Mouse (Mus musculus) midbrain, postnatal 0 days (tissue): ENCODE measurements at regions not wholly inside any gene's neighbourhood (a gene's known extent, or its start where the extent isn't known, plus 50 kb on each side); places are given as distances from the start of the nearest gene placed in this dataset.
A peak's percentile ranks its signal among the peaks of the same experiment; 100 is the strongest.

Source experiments
- ATAC-seq: fragments of 200-750 bp; cut with Nextera tagmentation; 2 replicates; pipeline ENCODE4 v1.8.0; 2017; ENCODE audit warnings: moderate number of reproducible peaks, mild to moderate bottlenecking, moderate TSS enrichment, moderate library complexity; ENCODE audit not compliant: low FRiP score
- DNase-seq: peaks from one replicate; pipeline ENCODE4 v3.0.0-alpha.2; 2015; ENCODE audit warnings: low spot score
- H3K27ac ChIP-seq: fragments of 300-500 bp; sonication (generic); 2 replicates; pipeline ENCODE4 v1.5.1; 2014; ENCODE audit warnings: low read depth, mild to moderate bottlenecking, low read length, mixed read lengths
- H3K27me3 ChIP-seq: fragments of 300-500 bp; sonication (generic); 2 replicates; pipeline ENCODE4 v1.6.1; 2014; ENCODE audit warnings: low read length, control low read depth, mixed read lengths; ENCODE audit not compliant: insufficient read depth
- H3K36me3 ChIP-seq: fragments of 300-500 bp; sonication (generic); 2 replicates; pipeline ENCODE4 v1.6.1; 2014; ENCODE audit warnings: low read length, control low read depth, mixed read lengths; ENCODE audit not compliant: insufficient read depth
- H3K4me1 ChIP-seq: fragments of 300-500 bp; sonication (generic); 2 replicates; pipeline ENCODE4 v1.6.1; 2014; ENCODE audit warnings: mild to moderate bottlenecking, control low read depth, antibody characterized with exemption, low read length, mixed read lengths; ENCODE audit not compliant: insufficient read depth
- H3K4me2 ChIP-seq: fragments of 300-500 bp; sonication (generic); 2 replicates; pipeline ENCODE4 v1.6.1; 2014; ENCODE audit warnings: low read depth, mild to moderate bottlenecking, low read length, mixed read lengths; ENCODE audit not compliant: poor library complexity, severe bottlenecking
- H3K4me3 ChIP-seq: fragments of 300-500 bp; sonication (generic); 2 replicates; pipeline ENCODE4 v1.5.1; 2014; ENCODE audit warnings: low read depth, mild to moderate bottlenecking, low read length, moderate library complexity
- H3K9ac ChIP-seq: fragments of 300-500 bp; sonication (generic); replicated peaks from 2 replicates; pipeline ENCODE4 v1.6.1; 2014; ENCODE audit warnings: mild to moderate bottlenecking, low read length, moderate library complexity, mixed read lengths; ENCODE audit not compliant: poor library complexity, severe bottlenecking
- H3K9me3 ChIP-seq: fragments of 300-500 bp; sonication (generic); 2 replicates; pipeline ENCODE4 v1.6.1; 2016; ENCODE audit warnings: low read length, control low read depth
- CTCF ChIP-seq: IDR thresholded peaks from 2 replicates; pipeline ENCODE4 v1.5.1; 2016; ENCODE audit warnings: antibody characterized with exemption, mild to moderate bottlenecking
- WGBS: fragments of 180-500 bp; shearing (Covaris S2); extraction: QIAGEN DNeasy Blood & Tissue Kit; methylation state at CpG from one replicate; pipeline ENCODE4 v1.1.7; 2014; 5-methylcytosine and 5-hydroxymethylcytosine counted together

DNA sequence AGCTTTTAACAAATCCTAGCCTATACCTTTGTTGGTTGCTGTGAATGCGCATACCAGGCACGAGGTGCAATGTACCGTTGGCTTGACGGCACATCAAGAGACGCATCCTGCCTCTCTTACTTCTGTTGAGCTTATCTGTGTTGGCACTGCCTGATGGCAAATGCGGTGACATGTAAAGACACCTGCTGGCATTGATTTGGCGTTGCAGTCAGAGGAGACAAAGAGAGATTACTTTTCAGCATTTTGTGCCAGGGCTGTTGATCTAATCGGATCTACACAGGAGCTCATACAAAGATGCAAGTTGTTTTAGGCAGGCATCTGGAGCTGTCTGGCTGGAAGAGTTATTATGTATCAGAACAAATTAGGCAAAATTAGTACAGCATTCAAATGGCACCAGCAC lies 331.5 kb upstream of the Cwc22 start:
- Histone ChIP-seq H3K9me3 (no peaks in the 10 kb centered on the region), H3K4me2 (no peak overlapping the region), H3K36me3 (no peaks in the 10 kb centered on the region), H3K27ac (no peak overlapping the region), H3K4me3 (no peak overlapping the region), H3K27me3 (no peaks in the 10 kb centered on the region), H3K9ac (no peak overlapping the region), H3K4me1 (no peaks in the 10 kb centered on the region)
- peak; percentile 15; the same call in 1 of the 2 replicates for TF ChIP-seq CTCF
- ATAC-seq (no peak), DNase-seq (peak; percentile 83)
- WGBS = 61% methylated on average over 8 of the region's 8 CpGs

DNA sequence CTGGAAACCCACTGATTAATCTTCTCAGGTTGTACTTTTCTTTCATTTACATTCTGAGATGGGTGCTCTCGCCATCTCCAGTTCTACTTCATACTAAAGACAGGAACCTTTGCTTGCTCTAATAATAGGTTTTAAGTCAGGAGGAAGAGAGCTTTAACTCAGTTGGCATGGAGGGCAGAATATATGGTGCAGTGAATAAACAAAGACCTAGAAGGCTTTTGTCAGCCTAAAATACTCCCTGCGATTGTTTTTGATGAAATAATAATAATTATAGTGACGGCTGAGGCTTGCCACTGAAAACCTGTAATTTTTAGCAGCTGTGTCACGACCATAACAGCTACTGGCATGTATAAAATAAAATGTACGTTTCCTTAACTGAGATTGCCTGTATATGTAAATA lies 327.9 kb upstream of the Cwc22 start:
- WGBS = 85% methylated on average over 5 of the region's 5 CpGs
- DNase-seq = no peak

DNA sequence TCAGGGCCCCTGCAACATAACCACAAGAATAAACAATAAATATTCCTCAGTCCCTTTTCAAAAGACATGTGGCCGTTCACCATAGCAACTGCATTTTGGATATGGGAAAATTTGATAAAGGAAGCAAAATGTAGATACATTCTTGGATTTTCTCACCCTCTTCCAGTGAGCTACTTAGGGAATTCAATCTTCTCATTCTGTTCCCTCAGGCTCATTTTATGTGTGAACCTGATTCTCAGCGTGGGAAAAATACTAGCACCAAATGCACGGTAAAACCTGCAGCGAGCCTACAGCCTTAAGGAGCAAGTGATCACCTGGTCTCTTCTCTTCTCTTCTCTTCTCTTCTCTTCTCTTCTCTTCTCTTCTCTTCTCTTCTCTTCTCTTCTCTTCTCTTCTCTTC lies 322.5 kb upstream of the Cwc22 start:
- Histone ChIP-seq H3K4me1 (no peaks in the 10 kb centered on the region), H3K4me3 (no peak overlapping the region), H3K36me3 (no peaks in the 10 kb centered on the region), H3K27me3 (no peaks in the 10 kb centered on the region), H3K27ac (no peak overlapping the region), H3K4me2 (no peak overlapping the region), H3K9ac (no peak overlapping the region), H3K9me3 (no peaks in the 10 kb centered on the region)
- WGBS = 67% methylated on average over 4 of the region's 4 CpGs
- ATAC-seq = no peak
- no peak for TF ChIP-seq CTCF
- DNase-seq = no peak

More for the DNA sequence above, 327.9 kb upstream of the Cwc22 start:
- H3K9me3 ChIP-seq = no peaks in the 10 kb centered on the region
- no peak for ATAC-seq
- no peaks in the 10 kb centered on the region for H3K4me1 ChIP-seq
- H3K4me2 ChIP-seq = no peak overlapping the region
- no peaks in the 10 kb centered on the region for H3K27me3 ChIP-seq
- no peak for TF ChIP-seq CTCF
- H3K36me3 ChIP-seq = no peaks in the 10 kb centered on the region
- H3K4me3 ChIP-seq = no peak overlapping the region
- no peak overlapping the region for H3K9ac ChIP-seq
- no peak overlapping the region for H3K27ac ChIP-seq

- DNase-seq (peak; percentile 71), ATAC-seq (no peak)
- Histone ChIP-seq H3K9me3 (no peaks in the 10 kb centered on the region), H3K27ac (no peak overlapping the region), H3K4me3 (no peak overlapping the region), H3K36me3 (no peaks in the 10 kb centered on the region), H3K4me2 (no peak overlapping the region), H3K9ac (no peak overlapping the region), H3K27me3 (no peaks in the 10 kb centered on the region), H3K4me1 (no peaks in the 10 kb centered on the region)
- 84% methylated on average over 2 of the region's 2 CpGs for WGBS
- TF ChIP-seq CTCF = no peak
Observed at GRCm38 (mm10) chr2:78267527-78268375, 321.6 kb upstream of the Cwc22 start.

GRCm38 (mm10) chr2:78253601-78254097 lies 307.5 kb upstream of the Cwc22 start:
- no peaks in the 10 kb centered on the region for H3K4me1 ChIP-seq
- H3K27ac ChIP-seq = no peak overlapping the region
- H3K27me3 ChIP-seq = no peaks in the 10 kb centered on the region
- ATAC-seq (no peak), DNase-seq (no peak)
- no peak overlapping the region for H3K9ac ChIP-seq
- no peaks in the 10 kb centered on the region for H3K9me3 ChIP-seq
- H3K4me2 ChIP-seq = no peak overlapping the region
- no peaks in the 10 kb centered on the region for H3K36me3 ChIP-seq
- H3K4me3 ChIP-seq = no peak overlapping the region
- no peak for TF ChIP-seq CTCF
- 72% methylated on average over 10 of the region's 10 CpGs for WGBS

- Histone ChIP-seq H3K4me1 (no peaks in the 10 kb centered on the region), H3K9ac (no peak overlapping the region), H3K9me3 (no peaks in the 10 kb centered on the region), H3K4me2 (no peak overlapping the region), H3K27ac (no peak overlapping the region), H3K27me3 (no peaks in the 10 kb centered on the region), H3K4me3 (no peak overlapping the region), H3K36me3 (no peaks in the 10 kb centered on the region)
- DNase-seq (no peak), ATAC-seq (no peak)
- 77% methylated on average over 5 of the region's 5 CpGs for WGBS
- no peak for TF ChIP-seq CTCF
Observed at GRCm38 (mm10) chr2:78246354-78246753, 300.2 kb upstream of the Cwc22 start.
